Mouse (Mus musculus): ENCODE results near the gene Sat2. TPM values are rescaled to one million over a fixed set of nuclear protein-coding genes. Genes with fewer than 3 reads are reported as not detected.

Gene Sat2
- not detected for total RNA-seq (2023)

GRCm38 (mm10) chr11:69621571-69622268, at the start of gene Sat2:
Sat2 (plus strand) TSS chr11:69622024.

GRCm38 (mm10) chr11:69580091-69580514, 41.7 kb upstream of the Sat2 start, which contains the start of the genes Wrap53 and Trp53:
Wrap53 (minus strand) TSS chr11:69580255.
Trp53 (plus strand) TSS chr11:69580359.

GRCm38 (mm10) chr11:69605726-69606490, 15.9 kb upstream of the Sat2 start, which contains the start of gene Atp1b2:
Atp1b2 (minus strand) TSS chr11:69605942.

GRCm38 (mm10) chr11:69617805-69618204, 4.0 kb upstream of the Sat2 start, which contains the start of gene Shbg:
Shbg (minus strand) TSS chr11:69617905.

GRCm38 (mm10) chr11:69632284-69633089, 10.7 kb downstream of the Sat2 start, which contains the start of gene Fxr2:
Fxr2 (plus strand) TSS chr11:69632990.

GRCm38 (mm10) chr11:69655264-69656064, 33.6 kb downstream of the Sat2 start, which contains the start of gene Sox15:
Sox15 (plus strand) TSS chr11:69655314.

GRCm38 (mm10) chr11:69662213-69662966, 40.6 kb downstream of the Sat2 start, which contains the start of gene Mpdu1:
Mpdu1 (minus strand) TSS chr11:69662642.

GRCm38 (mm10) chr11:69665961-69666664, 44.3 kb downstream of the Sat2 start, which contains the start of gene Cd68:
Cd68 (minus strand) TSS chr11:69666153.

GRCm38 (mm10) chr11:69672211-69672706, 50.4 kb downstream of the Sat2 start, which contains the start of gene Eif4a1:
Eif4a1 (minus strand) TSS chr11:69672423.

Other genes with a start within 250 kb of the Sat2 start
- 10 to 100 TPM; 47.3 to 48.0 TPM for gene Naa38, start 226.5 kb upstream of the Sat2 start, total RNA-seq (2023)
- gene Cyb5d1, start 226.4 kb upstream of the Sat2 start, total RNA-seq (2023): 10 to 100 TPM; 23.5 to 27.2 TPM
- 10 to 100 TPM in 1 of 2 experiments, 1 to 10 TPM in 1; 9.2 to 11.9 TPM for gene Tmem88, start 223.8 kb upstream of the Sat2 start, total RNA-seq (2023)
- gene Kdm6b, start 208.3 kb upstream of the Sat2 start, total RNA-seq (2023): 100 to 1,000 TPM; 148 to 175 TPM
- gene Dnah2, start 72.9 kb upstream of the Sat2 start, total RNA-seq (2023): 1 to 10 TPM; 9.6 to 9.8 TPM
- under 1 TPM; 0.18 to 0.20 TPM for gene Efnb3, start 61.8 kb upstream of the Sat2 start, total RNA-seq (2023)
- gene Wrap53, start 41.8 kb upstream of the Sat2 start, total RNA-seq (2023): 1 to 10 TPM; 9.0 to 9.8 TPM
- gene Trp53, start 41.7 kb upstream of the Sat2 start, total RNA-seq (2023): 10 to 100 TPM; 59.1 to 59.7 TPM
- gene Atp1b2, start 16.1 kb upstream of the Sat2 start, total RNA-seq (2023): 1 to 10 TPM; 5.4 to 6.9 TPM
- gene Shbg, start 4.1 kb upstream of the Sat2 start, total RNA-seq (2023): not detected
- gene Fxr2, start 11.0 kb downstream of the Sat2 start, total RNA-seq (2023): 10 to 100 TPM; 42.3 to 53.2 TPM
- under 1 TPM in 1 of 2 experiments, not detected in 1; 0.55 TPM for gene Sox15, start 33.3 kb downstream of the Sat2 start, total RNA-seq (2023)
- gene Mpdu1, start 40.6 kb downstream of the Sat2 start, total RNA-seq (2023): 10 to 100 TPM; 51.6 to 54.9 TPM
- 100 to 1,000 TPM; 138 to 157 TPM for gene Cd68, start 44.1 kb downstream of the Sat2 start, total RNA-seq (2023)
- gene Eif4a1, start 50.4 kb downstream of the Sat2 start, total RNA-seq (2023): 100 to 1,000 TPM; 554 to 653 TPM
- gene Senp3, start 60.1 kb downstream of the Sat2 start, total RNA-seq (2023): 10 to 100 TPM; 64.7 to 65.2 TPM
- 10 to 100 TPM; 15.8 to 16.0 TPM for gene Tnfsf13, start 63.8 kb downstream of the Sat2 start, total RNA-seq (2023)
- 1 to 10 TPM; 7.9 to 8.7 TPM for gene Tnfsf12, start 73.8 kb downstream of the Sat2 start, total RNA-seq (2023)
- 1 to 10 TPM; 4.7 to 5.5 TPM for gene Tnfsfm13, start 74.1 kb downstream of the Sat2 start, total RNA-seq (2023)
- 10 to 100 TPM; 82.6 to 86.1 TPM for gene Polr2a, start 136.6 kb downstream of the Sat2 start, total RNA-seq (2023)
- gene Slc35g3, start 139.9 kb downstream of the Sat2 start, total RNA-seq (2023): not detected
- 1 to 10 TPM; 2.4 to 3.3 TPM for gene Zbtb4, start 143.9 kb downstream of the Sat2 start, total RNA-seq (2023)
- gene Chrnb1, start 173.9 kb downstream of the Sat2 start, total RNA-seq (2023): 1 to 10 TPM in 1 of 2 experiments, under 1 TPM in 1; 0.79 to 1.9 TPM
- gene Fgf11, start 179.8 kb downstream of the Sat2 start, total RNA-seq (2023): under 1 TPM in 1 of 2 experiments, not detected in 1; 0.18 TPM
- gene Tmem102, start 183.6 kb downstream of the Sat2 start, total RNA-seq (2023): not detected
- not detected for gene Gm39566, start 193.3 kb downstream of the Sat2 start, total RNA-seq (2023)
- gene Spem2, start 196.4 kb downstream of the Sat2 start, total RNA-seq (2023): not detected
- gene Spem1, start 200.2 kb downstream of the Sat2 start, total RNA-seq (2023): not detected
- gene Nlgn2, start 215.8 kb downstream of the Sat2 start, total RNA-seq (2023): 1 to 10 TPM; 1.3 to 2.1 TPM
- 100 to 1,000 TPM in 1 of 2 experiments, 10 to 100 TPM in 1; 99.2 to 106 TPM for gene Tmem256, start 216.5 kb downstream of the Sat2 start, total RNA-seq (2023)
- gene Plscr3, start 224.4 kb downstream of the Sat2 start, total RNA-seq (2023): 10 to 100 TPM; 35.0 to 35.9 TPM
- gene Tnk1, start 236.7 kb downstream of the Sat2 start, total RNA-seq (2023): not detected

Measured in neutrophil, adult 83 days (primary cell).